27 mouse cellular contexts compared by ENCODE assay signal in genomic region chr8:13513556-13514370, GRCm38 (mm10). TPM values are rescaled to one million over a fixed set of nuclear protein-coding genes. Genes with fewer than 3 reads are reported as not detected.
"Had no signal": no experiment of that assay in that cellular context is flagged by ENCODE, and none has a peak within 500 bp of the region (broad histone marks: within the 10 kb centered on the region; RNA-seq: fewer than 3 reads in every experiment).

No protein-coding gene starts in this region.

- H3K9ac ChIP-seq: liver, embryonic 13.5 days; liver, embryonic 15.5 days; lung, embryonic 15.5 days; midbrain, embryonic 12.5 days; neural tube, embryonic 13.5 days; neural tube, embryonic 15.5 days had no signal

- H3K9me3 ChIP-seq: liver, embryonic 13.5 days; liver, embryonic 15.5 days; lung, embryonic 15.5 days; midbrain, embryonic 10.5 days; midbrain, embryonic 12.5 days; neural tube, embryonic 13.5 days; neural tube, embryonic 15.5 days had no signal

- H3K36me3 ChIP-seq: liver, embryonic 13.5 days; liver, embryonic 15.5 days; lung, embryonic 15.5 days; midbrain, embryonic 10.5 days; midbrain, embryonic 12.5 days; neural tube, embryonic 13.5 days; neural tube, embryonic 15.5 days had no signal

- ATAC-seq: lung, postnatal 0 days; midbrain, embryonic 16.5 days had no signal

- H3K27me3 ChIP-seq: liver, embryonic 13.5 days; liver, embryonic 15.5 days; lung, embryonic 15.5 days; midbrain, embryonic 12.5 days; neural tube, embryonic 13.5 days; neural tube, embryonic 15.5 days had no signal

- H3K4me2 ChIP-seq: liver, embryonic 13.5 days; liver, embryonic 15.5 days; lung, embryonic 15.5 days; midbrain, embryonic 12.5 days; neural tube, embryonic 13.5 days; neural tube, embryonic 15.5 days had no signal

- DNase-seq: liver, embryonic 13.5 days; lung, adult 2 months; lung, postnatal 14 days; lung, postnatal 36 days; midbrain, embryonic 14.5 days; right cerebral cortex, adult 18-20 months; right cerebral cortex, postnatal 25 days; right cerebral cortex, postnatal 4 days; spleen, adult 18-20 months; thymus, adult 2 months; thymus, postnatal 25 days; thymus, postnatal 4 days had no signal

- H3K4me3 ChIP-seq: liver, embryonic 13.5 days; liver, embryonic 15.5 days; lung, embryonic 15.5 days; midbrain, embryonic 10.5 days; midbrain, embryonic 12.5 days; myocyte; neural tube, embryonic 13.5 days; neural tube, embryonic 15.5 days had no signal

- H3K4me1 ChIP-seq: liver, embryonic 13.5 days; liver, embryonic 15.5 days; midbrain, embryonic 12.5 days; neural tube, embryonic 13.5 days had no signal

- H3K27ac ChIP-seq: liver, embryonic 13.5 days; liver, embryonic 15.5 days; lung, embryonic 15.5 days; midbrain, embryonic 10.5 days; midbrain, embryonic 12.5 days; neural tube, embryonic 13.5 days; neural tube, embryonic 15.5 days had no signal

RNA-seq across cellular contexts. Expression of gene Gas6, which starts 19.5 kb away (rescaled TPM):
- total RNA-seq: megakaryocyte-erythroid progenitor cell, adult 5-6 weeks had no signal

RNA-seq across cellular contexts. Expression of gene 1700029H14Rik, which starts 48.5 kb away (rescaled TPM):
- total RNA-seq: megakaryocyte, adult 5-6 weeks; megakaryocyte-erythroid progenitor cell, adult 5-6 weeks had no signal
- polyA plus RNA-seq: liver, embryonic 13.5 days; liver, embryonic 15.5 days; lung, embryonic 15.5 days; lung, postnatal 0 days; midbrain, embryonic 10.5 days; midbrain, embryonic 12.5 days; midbrain, embryonic 14.5 days; midbrain, embryonic 16.5 days; myocyte; neural tube, embryonic 11.5 days; neural tube, embryonic 13.5 days; neural tube, embryonic 15.5 days; small intestine, adult 2 months; stomach, embryonic 14.5 days; stomach, embryonic 16.5 days had no signal
